Mouse (Mus musculus) urinary bladder, postnatal 25 days (tissue): Measurements from ENCODE around the gene Krt80.
A peak's percentile ranks its signal among the peaks of the same experiment; 100 is the strongest.
"Not testable (repeated sequence)": the region's sequence is repeated elsewhere in the genome, so short reads cannot be mapped to it uniquely, and the experiment has no call there.

Experiments
- DNase-seq: peaks from one replicate; pipeline ENCODE4 v3.0.0; 2022; ENCODE audit warnings: low spot score

Krt80 gene

GRCm38 (mm10) chr15:101341797-101342515, 28.0 kb downstream of the Krt80 start:
- DNase-seq, result peak; percentile 72

GRCm38 (mm10) chr15:101339537-101339936, 30.4 kb downstream of the Krt80 start:
- DNase-seq, result peak; percentile 91

GRCm38 (mm10) chr15:101338359-101338758, 31.6 kb downstream of the Krt80 start:
- DNase-seq, result no peak

GRCm38 (mm10) chr15:101336474-101337174, 33.3 kb downstream of the Krt80 start:
- DNase-seq, result peak; percentile 80

- DNase-seq, result no peak
These were observed 36.3 kb downstream of the Krt80 start for GRCm38 (mm10) chr15:101333648-101334047.

GRCm38 (mm10) chr15:101333165-101333564, 36.8 kb downstream of the Krt80 start:
- DNase-seq, result no peak

- no peak for DNase-seq
These were observed 37.6 kb downstream of the Krt80 start for GRCm38 (mm10) chr15:101332370-101332769.

- DNase-seq, result no peak
These were observed 38.9 kb downstream of the Krt80 start for GRCm38 (mm10) chr15:101331090-101331489.

- no peak for DNase-seq
These were observed 40.4 kb downstream of the Krt80 start for GRCm38 (mm10) chr15:101329564-101329892.

- no peak for DNase-seq
These were observed 40.9 kb downstream of the Krt80 start for GRCm38 (mm10) chr15:101328876-101329563.

- DNase-seq, result peak; percentile 98
These were observed 42.7 kb downstream of the Krt80 start for GRCm38 (mm10) chr15:101327282-101327681.

- DNase-seq, result no peak
These were observed 43.9 kb downstream of the Krt80 start for GRCm38 (mm10) chr15:101325991-101326534.

- DNase-seq, result not testable (repeated sequence)
These were observed 45.6 kb downstream of the Krt80 start for GRCm38 (mm10) chr15:101324409-101324808.

- DNase-seq, result no peak
These were observed 46.5 kb downstream of the Krt80 start for GRCm38 (mm10) chr15:101323511-101323910.

GRCm38 (mm10) chr15:101322640-101323039, 47.3 kb downstream of the Krt80 start:
- no peak for DNase-seq

- no peak for DNase-seq
These were observed 47.9 kb downstream of the Krt80 start for GRCm38 (mm10) chr15:101322106-101322505.

- no peak for DNase-seq
These were observed 48.8 kb downstream of the Krt80 start for GRCm38 (mm10) chr15:101321126-101321525.

GRCm38 (mm10) chr15:101320618-101321041, 49.3 kb downstream of the Krt80 start:
- no peak for DNase-seq

GRCm38 (mm10) chr15:101320010-101320617, 49.8 kb downstream of the Krt80 start:
- DNase-seq, result no peak

- no peak for DNase-seq
These were observed 50.8 kb downstream of the Krt80 start for GRCm38 (mm10) chr15:101318889-101319765.

- DNase-seq, result no peak
These were observed 52.0 kb downstream of the Krt80 start for GRCm38 (mm10) chr15:101317814-101318500.
